Mouse (Mus musculus) c-Kit-positive CD71-positive TER-119-positive erythroid progenitor cells, embryonic 14.5 days (primary cell): ENCODE data around the gene Lrfn1.
"Not testable (repeated sequence)": the region's sequence is repeated elsewhere in the genome, so short reads cannot be mapped to it uniquely, and the experiment has no call there.

ENCODE experiments used
- DNase-seq: peaks from one replicate; pipeline ENCODE4 v3.0.0-alpha.2; 2013; ENCODE audit warnings: low spot score

Lrfn1 gene

GRCm38 (mm10) chr7:28447101-28447830 is 4.5 kb upstream of the Lrfn1 start:
- DNase-seq = no peak

GRCm38 (mm10) chr7:28447865-28448820 is 3.6 kb upstream of the Lrfn1 start:
- no peak for DNase-seq

GRCm38 (mm10) chr7:28452361-28453005 is 703 bp downstream of the Lrfn1 start:
- DNase-seq = no peak

- DNase-seq = no peak
Measured at GRCm38 (mm10) chr7:28460361-28460760, 8.6 kb downstream of the Lrfn1 start.

GRCm38 (mm10) chr7:28462769-28463168 is 11.0 kb downstream of the Lrfn1 start:
- DNase-seq = no peak

GRCm38 (mm10) chr7:28464416-28465212 is 12.8 kb downstream of the Lrfn1 start:
- DNase-seq = no peak

- no peak for DNase-seq
Measured at GRCm38 (mm10) chr7:28466721-28467212, 15.0 kb downstream of the Lrfn1 start.

- no peak for DNase-seq
Measured at GRCm38 (mm10) chr7:28467213-28467751, 15.5 kb downstream of the Lrfn1 start.

GRCm38 (mm10) chr7:28476191-28476590 is 24.4 kb downstream of the Lrfn1 start:
- DNase-seq = no peak

GRCm38 (mm10) chr7:28477363-28477762 is 25.6 kb downstream of the Lrfn1 start:
- DNase-seq = no peak

- no peak for DNase-seq
Measured at GRCm38 (mm10) chr7:28478854-28479253, 27.1 kb downstream of the Lrfn1 start.

- no peak for DNase-seq
Measured at GRCm38 (mm10) chr7:28482854-28483253, 31.1 kb downstream of the Lrfn1 start.

GRCm38 (mm10) chr7:28484192-28484591 is 32.4 kb downstream of the Lrfn1 start:
- DNase-seq = no peak

- no peak for DNase-seq
Measured at GRCm38 (mm10) chr7:28488030-28488491, 36.3 kb downstream of the Lrfn1 start.

- DNase-seq = peak; percentile 51
Measured at GRCm38 (mm10) chr7:28490410-28490809, 38.6 kb downstream of the Lrfn1 start.

- DNase-seq = no peak
Measured at GRCm38 (mm10) chr7:28490903-28491302, 39.1 kb downstream of the Lrfn1 start.

GRCm38 (mm10) chr7:28492310-28492709 is 40.5 kb downstream of the Lrfn1 start:
- DNase-seq = no peak

GRCm38 (mm10) chr7:28495426-28495825 is 43.6 kb downstream of the Lrfn1 start:
- DNase-seq = no peak

- DNase-seq = no peak
Measured at GRCm38 (mm10) chr7:28505585-28505984, 53.8 kb downstream of the Lrfn1 start.

- DNase-seq = not testable (repeated sequence)
Measured at GRCm38 (mm10) chr7:28509121-28509520, 57.3 kb downstream of the Lrfn1 start.

GRCm38 (mm10) chr7:28510405-28510974 is 58.7 kb downstream of the Lrfn1 start, which contains the start of gene Ifnl2:
Gene Ifnl2, minus strand, starts transcription at chr7:28510455.
- DNase-seq = not testable (repeated sequence)
